Mouse (Mus musculus): ENCODE data around the gene Psmb10. TPM values are rescaled to one million over a fixed set of nuclear protein-coding genes. Genes with fewer than 3 reads are reported as not detected.

The Psmb10 gene
- polyA plus RNA-seq, 1 experiment from 2014 or later = 29.2 TPM

GRCm38 (mm10) chr8:105893339-105893738 lies 44.9 kb downstream of the Psmb10 start, which contains the start of gene Nrn1l:
Gene Nrn1l (plus strand): TSS chr8:105893567.
- no peak within 1 kb of the TSS for H3K27ac ChIP-seq
- no peak within 1 kb of the TSS for H3K4me3 ChIP-seq
- no peaks in the 10 kb centered on the region for H3K9me3 ChIP-seq
- ATAC-seq (ENCODE audit: low FRiP score, low read depth) = peak; percentile 82; the same call in 1 of the 2 replicates
- peak within 1 kb of the TSS; percentile 45; the same call in 1 of the 2 replicates for H3K9ac ChIP-seq
- peaks cover 71% of the 10 kb centered on the region for H3K36me3 ChIP-seq
- H3K4me2 ChIP-seq (replicated peaks) = 0 out of 2 replicates have a peak within 1 kb of the TSS, but pooled peaks have one; percentile 23
- no peaks in the 10 kb centered on the region for H3K27me3 ChIP-seq
- peaks cover 8% of the 10 kb centered on the region for H3K4me1 ChIP-seq
- WGBS = 6% methylated on average over 11 of the region's 11 CpGs

- 75% methylated on average over 6 of the region's 6 CpGs for WGBS
- Histone ChIP-seq H3K9me3 (no peaks in the 10 kb centered on the region), H3K4me3 (no peak overlapping the region), H3K36me3 (peaks cover 80% of the 10 kb centered on the region), H3K27ac (no peak overlapping the region), H3K27me3 (no peaks in the 10 kb centered on the region), H3K9ac (no peak overlapping the region), H3K4me2 (replicated peaks) (no peak overlapping the region), H3K4me1 (peaks cover 8% of the 10 kb centered on the region)
- no peak for ATAC-seq (ENCODE audit: low FRiP score, low read depth)
Measured at GRCm38 (mm10) chr8:105892432-105892831, 45.8 kb downstream of the Psmb10 start.

- 83% methylated on average over 6 of the region's 6 CpGs for WGBS
- no peak overlapping the region for H3K27ac ChIP-seq
- H3K4me2 ChIP-seq (replicated peaks) = no peak overlapping the region
- no peaks in the 10 kb centered on the region for H3K9me3 ChIP-seq
- no peaks in the 10 kb centered on the region for H3K27me3 ChIP-seq
- H3K36me3 ChIP-seq = peaks cover 92% of the 10 kb centered on the region
- no peak for ATAC-seq (ENCODE audit: low FRiP score, low read depth)
- no peak overlapping the region for H3K9ac ChIP-seq
- no peak overlapping the region for H3K4me3 ChIP-seq
- H3K4me1 ChIP-seq = peaks cover 8% of the 10 kb centered on the region
Measured at GRCm38 (mm10) chr8:105890870-105891269, 47.4 kb downstream of the Psmb10 start.

- ATAC-seq (ENCODE audit: low FRiP score, low read depth) = no peak
- H3K36me3 ChIP-seq = peaks cover 99% of the 10 kb centered on the region
- WGBS = 94% methylated on average over 12 of the region's 12 CpGs
- H3K4me1 ChIP-seq = peaks cover 8% of the 10 kb centered on the region
- H3K9ac ChIP-seq = no peak overlapping the region
- no peaks in the 10 kb centered on the region for H3K9me3 ChIP-seq
- no peak overlapping the region for H3K4me2 ChIP-seq (replicated peaks)
- no peak overlapping the region for H3K27ac ChIP-seq
- H3K27me3 ChIP-seq = no peaks in the 10 kb centered on the region
- H3K4me3 ChIP-seq = no peak overlapping the region
Measured at GRCm38 (mm10) chr8:105889756-105890465, 48.3 kb downstream of the Psmb10 start.

Small RNAs within 50 kb of the gene (microRNA-seq; reads per million reads assigned to microRNA genes)
- not detected for gene Mir7074

Other genes starting within 250 kb of the Psmb10 start
- gene Acd, start 237.3 kb downstream of the Psmb10 start, polyA plus RNA-seq (2015; fragmentation: Nextera tagmentation; extraction: Ambion mirVana) = 81.5 and 83.9 TPM in 2 replicates
- 17.7 TPM in 2 replicates for gene Pard6a, start 237.3 kb downstream of the Psmb10 start, polyA plus RNA-seq (2015; fragmentation: Nextera tagmentation; extraction: Ambion mirVana)
- gene 4933405L10Rik, start 230.8 kb downstream of the Psmb10 start, polyA plus RNA-seq (2015; fragmentation: Nextera tagmentation; extraction: Ambion mirVana) = 0.36 TPM in 1 of 2 replicates, not detected in the other
- gene Enkd1, start 230.2 kb downstream of the Psmb10 start, polyA plus RNA-seq (2015; fragmentation: Nextera tagmentation; extraction: Ambion mirVana) = 30.8 and 32.2 TPM in 2 replicates
- gene Gfod2, start 179.8 kb downstream of the Psmb10 start, polyA plus RNA-seq (2015; fragmentation: Nextera tagmentation; extraction: Ambion mirVana) = 27.4 and 28.4 TPM in 2 replicates
- 15.1 and 16.2 TPM in 2 replicates for gene Ranbp10, start 111.1 kb downstream of the Psmb10 start, polyA plus RNA-seq (2015; fragmentation: Nextera tagmentation; extraction: Ambion mirVana)
- gene Tsnaxip1, start 110.7 kb downstream of the Psmb10 start, polyA plus RNA-seq (2015; fragmentation: Nextera tagmentation; extraction: Ambion mirVana) = 0.20 and 0.27 TPM in 2 replicates
- 52.1 and 54.6 TPM in 2 replicates for gene Cenpt, start 85.2 kb downstream of the Psmb10 start, polyA plus RNA-seq (2015; fragmentation: Nextera tagmentation; extraction: Ambion mirVana)
- 79.0 and 83.0 TPM in 2 replicates for gene Thap11, start 83.3 kb downstream of the Psmb10 start, polyA plus RNA-seq (2015; fragmentation: Nextera tagmentation; extraction: Ambion mirVana)
- gene Nutf2, start 77.9 kb downstream of the Psmb10 start, polyA plus RNA-seq (2015; fragmentation: Nextera tagmentation; extraction: Ambion mirVana) = 253 and 274 TPM in 2 replicates
- gene Edc4, start 57.6 kb downstream of the Psmb10 start, polyA plus RNA-seq (2015; fragmentation: Nextera tagmentation; extraction: Ambion mirVana) = 54.6 and 61.5 TPM in 2 replicates
- 0.60 TPM in 1 of 2 replicates, not detected in the other for gene Nrn1l, start 44.9 kb downstream of the Psmb10 start, polyA plus RNA-seq (2015; fragmentation: Nextera tagmentation; extraction: Ambion mirVana)
- 45.9 and 46.2 TPM in 2 replicates for gene Pskh1, start 38.0 kb downstream of the Psmb10 start, polyA plus RNA-seq (2015; fragmentation: Nextera tagmentation; extraction: Ambion mirVana)
- 1.4 and 1.7 TPM in 2 replicates for gene Ctrl, start 4.6 kb downstream of the Psmb10 start, polyA plus RNA-seq (2015; fragmentation: Nextera tagmentation; extraction: Ambion mirVana)
- 2.8 TPM in 2 replicates for gene Lcat, start 4.9 kb upstream of the Psmb10 start, polyA plus RNA-seq (2015; fragmentation: Nextera tagmentation; extraction: Ambion mirVana)
- 48.8 and 56.3 TPM in 2 replicates for gene Slc12a4, start 27.7 kb upstream of the Psmb10 start, polyA plus RNA-seq (2015; fragmentation: Nextera tagmentation; extraction: Ambion mirVana)
- gene Dpep3, start 41.0 kb upstream of the Psmb10 start, polyA plus RNA-seq (2015; fragmentation: Nextera tagmentation; extraction: Ambion mirVana) = not detected in 2 replicates
- gene Dus2, start 52.9 kb upstream of the Psmb10 start, polyA plus RNA-seq (2015; fragmentation: Nextera tagmentation; extraction: Ambion mirVana) = 27.3 and 27.5 TPM in 2 replicates
- not detected in 2 replicates for gene Dpep2nb, start 67.5 kb upstream of the Psmb10 start, polyA plus RNA-seq (2015; fragmentation: Nextera tagmentation; extraction: Ambion mirVana)
- 19.7 and 20.1 TPM in 2 replicates for gene Ddx28, start 73.4 kb upstream of the Psmb10 start, polyA plus RNA-seq (2015; fragmentation: Nextera tagmentation; extraction: Ambion mirVana)
- gene Nfatc3, start 120.4 kb upstream of the Psmb10 start, polyA plus RNA-seq (2015; fragmentation: Nextera tagmentation; extraction: Ambion mirVana) = 9.1 and 9.4 TPM in 2 replicates
- gene Esrp2, start 198.5 kb upstream of the Psmb10 start, polyA plus RNA-seq (2015; fragmentation: Nextera tagmentation; extraction: Ambion mirVana) = 11.5 and 13.8 TPM in 2 replicates
- gene Pla2g15, start 212.0 kb upstream of the Psmb10 start, polyA plus RNA-seq (2015; fragmentation: Nextera tagmentation; extraction: Ambion mirVana) = 19.6 and 20.5 TPM in 2 replicates
- gene Slc7a6, start 230.4 kb upstream of the Psmb10 start, polyA plus RNA-seq (2015; fragmentation: Nextera tagmentation; extraction: Ambion mirVana) = 59.0 and 68.9 TPM in 2 replicates

Data from limb, embryonic 13.5 days (tissue).